Mouse (Mus musculus) C3H10T1/2 (cell line): Measurements from ENCODE around the gene Ifngr2. TPM values are rescaled to one million over a fixed set of nuclear protein-coding genes. Genes with fewer than 3 reads are reported as not detected.

Source experiments
- polyA plus RNA-seq, 2 experiments: library from polyadenylated mRNA; unstranded; fragments of >200 nt; fragmentation: generic; extraction: Trizol; gene quantifications; one replicate each; pipeline ENCODE4 v1.2.1; 2012; ENCODE audit warnings: missing spikeins in 2 of 2

Ifngr2 gene
- polyA plus RNA-seq, result 10 to 100 TPM in 1 of 2 experiments, 1 to 10 TPM in 1; 6.6 to 40.8 TPM

GRCm38 (mm10) chr16:91546836-91547741 is at the start of gene Ifngr2:
Gene Ifngr2 (plus strand): TSS chr16:91547072.

GRCm38 (mm10) chr16:91597672-91598010 is 50.8 kb downstream of the Ifngr2 start, which contains the start of gene Tmem50b:
Gene Tmem50b (minus strand): TSS chr16:91597800.

Other genes starting within 250 kb of the Ifngr2 start
- gene Ifnar2, start 174.3 kb upstream of the Ifngr2 start, polyA plus RNA-seq, result 10 to 100 TPM; 19.3 to 61.3 TPM
- gene Gm21970, start 155.4 kb upstream of the Ifngr2 start, polyA plus RNA-seq, result under 1 TPM in 1 of 2 experiments, not detected in 1; 0.12 TPM
- gene Il10rb, start 140.9 kb upstream of the Ifngr2 start, polyA plus RNA-seq, result 10 to 100 TPM in 1 of 2 experiments, 1 to 10 TPM in 1; 3.7 to 18.8 TPM
- gene Ifnar1, start 61.8 kb upstream of the Ifngr2 start, polyA plus RNA-seq, result 10 to 100 TPM in 1 of 2 experiments, 1 to 10 TPM in 1; 2.6 to 31.0 TPM
- gene Tmem50b, start 50.7 kb downstream of the Ifngr2 start, polyA plus RNA-seq, result 10 to 100 TPM in 1 of 2 experiments, 1 to 10 TPM in 1; 2.6 to 17.6 TPM
- gene Dnajc28, start 72.0 kb downstream of the Ifngr2 start, polyA plus RNA-seq, result 1 to 10 TPM in 1 of 2 experiments, under 1 TPM in 1; 0.04 to 2.2 TPM
- 100 to 1,000 TPM in 1 of 2 experiments, 10 to 100 TPM in 1; 68.3 to 148 TPM for gene Gart, start 99.9 kb downstream of the Ifngr2 start, polyA plus RNA-seq
- 10 to 100 TPM; 13.5 to 61.2 TPM for gene Son, start 100.4 kb downstream of the Ifngr2 start, polyA plus RNA-seq
- gene Donson, start 141.7 kb downstream of the Ifngr2 start, polyA plus RNA-seq, result 1 to 10 TPM; 1.5 to 3.9 TPM
- 10 to 100 TPM in 1 of 2 experiments, 1 to 10 TPM in 1; 3.3 to 29.1 TPM for gene Cryzl1, start 181.9 kb downstream of the Ifngr2 start, polyA plus RNA-seq
- 10 to 100 TPM in 1 of 2 experiments, 1 to 10 TPM in 1; 5.1 to 28.6 TPM for gene Itsn1, start 182.2 kb downstream of the Ifngr2 start, polyA plus RNA-seq